Mouse (Mus musculus): ENCODE measurements around the gene Mindy2.

DNA sequence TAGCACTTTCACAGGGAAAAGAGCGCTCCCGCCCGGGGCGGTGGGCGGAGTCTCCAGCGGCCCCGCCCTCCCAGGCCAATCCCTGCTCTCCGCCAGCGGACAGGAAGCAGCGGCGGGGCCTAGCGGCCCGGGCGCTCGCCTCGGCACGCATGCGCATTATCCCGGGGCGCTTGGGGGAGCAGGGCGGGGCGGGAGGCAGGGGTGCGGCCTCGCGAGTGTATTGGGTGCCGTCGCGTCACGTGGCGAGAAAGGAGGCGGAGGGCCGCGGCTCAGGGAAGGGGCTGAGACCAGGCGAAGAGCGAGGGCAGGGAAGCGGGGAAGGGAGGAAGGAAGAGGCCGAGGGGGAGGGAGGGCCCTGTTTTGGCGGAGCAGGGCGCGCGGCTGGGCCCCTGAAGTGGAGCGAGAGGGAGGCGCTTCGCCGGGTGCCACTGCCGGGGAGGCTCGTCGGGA lies 21.7 kb upstream of the Mindy2 start, which contains the start of gene Adam10:
- TF ChIP-seq CTCF (IDR thresholded peaks at IDR 0.05; ENCODE audit: low read depth) (no peak), EP300 (IDR thresholded peaks at IDR 0.05; ENCODE audit: low read depth) (no peak)

All from liver, postnatal 0 days (tissue).